Mouse (Mus musculus) kidney, embryonic 14.5 days (tissue): ENCODE data around the gene Brap. TPM values are rescaled to one million over a fixed set of nuclear protein-coding genes. Genes with fewer than 3 reads are reported as not detected.

Experiments used
- ATAC-seq: fragments of 200-750 bp; cut with Nextera tagmentation; 2 replicates; pipeline ENCODE4 v1.8.0; 2017; ENCODE audit warnings: moderate number of reproducible peaks, mild to moderate bottlenecking, moderate TSS enrichment, moderate library complexity; ENCODE audit not compliant: low FRiP score, low TSS enrichment
- H3K27ac ChIP-seq: fragments of 300-500 bp; sonication (generic); 2 replicates; pipeline ENCODE4 v1.5.1; 2014; ENCODE audit warnings: low read depth, mild to moderate bottlenecking, low read length, moderate library complexity, mixed read lengths
- H3K27me3 ChIP-seq: fragments of 300-500 bp; sonication (generic); 2 replicates; pipeline ENCODE4 v1.6.1; 2014; ENCODE audit warnings: mild to moderate bottlenecking, low read length; ENCODE audit not compliant: control insufficient read depth, insufficient read depth
- H3K36me3 ChIP-seq: fragments of 300-500 bp; sonication (generic); 2 replicates; pipeline ENCODE4 v1.6.1; 2014; ENCODE audit warnings: low read length, mixed read lengths; ENCODE audit not compliant: control insufficient read depth, insufficient read depth
- H3K4me1 ChIP-seq: fragments of 300-500 bp; sonication (generic); 2 replicates; pipeline ENCODE4 v1.6.1; 2014; ENCODE audit warnings: low read length, mixed read lengths; ENCODE audit not compliant: control insufficient read depth, insufficient read depth
- H3K4me2 ChIP-seq: fragments of 300-500 bp; sonication (generic); replicated peaks from 2 replicates; pipeline ENCODE4 v1.6.1; 2014; ENCODE audit warnings: low read depth, mild to moderate bottlenecking, low read length
- H3K4me3 ChIP-seq: fragments of 300-500 bp; sonication (generic); 2 replicates; pipeline ENCODE4 v1.5.1; 2014; ENCODE audit warnings: mild to moderate bottlenecking, low read length
- H3K9ac ChIP-seq: fragments of 300-500 bp; sonication (generic); 2 replicates; pipeline ENCODE4 v1.6.1; 2014; ENCODE audit warnings: low read depth, mild to moderate bottlenecking, low read length, moderate library complexity
- H3K9me3 ChIP-seq: fragments of 300-500 bp; sonication (generic); 2 replicates; pipeline ENCODE4 v1.6.1; 2016; ENCODE audit warnings: low read length; ENCODE audit not compliant: control insufficient read depth
- WGBS: fragments of 180-500 bp; shearing (Covaris S2); extraction: QIAGEN DNeasy Blood & Tissue Kit; methylation state at CpG from one replicate; pipeline ENCODE4 v1.1.7; 2014; 5-methylcytosine and 5-hydroxymethylcytosine counted together
- polyA plus RNA-seq: library from polyadenylated mRNA; unstranded; fragments of >200 nt; fragmentation: Nextera tagmentation; extraction: Ambion mirVana; gene quantifications from 2 replicates; pipeline ENCODE4 v1.2.1, GENCODE M21; 2014

Brap gene
- polyA plus RNA-seq, 1 experiment from 2014 or later, result 35.2 TPM

DNA sequence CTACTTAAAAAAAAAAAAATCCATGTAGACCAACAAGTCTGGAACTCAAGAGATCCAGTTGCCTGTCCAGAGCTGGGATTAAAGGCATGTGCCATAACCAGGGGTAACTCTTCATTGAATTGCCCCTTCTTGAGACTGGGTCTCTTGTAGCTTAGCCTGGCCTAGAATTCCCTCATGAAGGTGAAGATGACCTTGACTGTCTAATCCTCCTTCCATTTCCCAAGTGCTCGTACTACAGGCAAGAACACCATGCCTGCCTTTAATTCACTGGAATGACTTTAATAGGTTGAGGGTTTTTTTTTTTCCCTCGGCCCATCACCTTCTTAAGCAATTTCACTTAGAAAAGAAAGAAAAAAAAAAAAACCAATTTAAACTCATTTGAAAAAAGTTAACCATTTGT, 50.0 kb downstream of the Brap start:
- 42% methylated on average over 2 of the region's 2 CpGs for whole genome bisulfite sequencing
- peaks cover 16% of the 10 kb centered on the region for H3K4me1 ChIP-seq
- no peak overlapping the region for H3K9ac ChIP-seq
- no peaks in the 10 kb centered on the region for H3K9me3 ChIP-seq
- H3K27ac ChIP-seq, result no peak overlapping the region; the same call in 1 of the 2 replicates
- ATAC-seq, result no peak
- peak overlapping the region; percentile 99 for H3K4me3 ChIP-seq
- H3K4me2 ChIP-seq, result peak overlapping the region; percentile 69
- H3K36me3 ChIP-seq, result no peaks in the 10 kb centered on the region
- H3K27me3 ChIP-seq, result no peaks in the 10 kb centered on the region

DNA sequence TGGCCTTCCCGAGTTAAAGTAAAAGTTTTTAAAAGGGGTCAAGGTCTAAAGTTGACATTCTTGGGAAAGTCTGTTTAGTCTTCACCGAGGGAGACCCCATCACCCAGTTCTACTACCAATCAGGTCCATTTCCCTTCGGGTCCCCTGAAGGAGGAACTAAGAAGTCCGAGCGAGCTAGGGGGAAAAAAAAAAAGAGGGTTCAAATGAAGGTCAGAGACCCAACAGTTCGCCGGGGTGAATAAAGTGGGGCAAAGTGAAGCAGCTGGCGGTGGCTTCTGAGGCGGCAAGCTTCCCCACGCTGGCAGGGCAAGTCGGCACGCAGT, 50.4 kb downstream of the Brap start:
- ATAC-seq, result 0 out of 2 replicates have a peak, but pooled peaks have one; percentile 1
- Histone ChIP-seq H3K4me1 (peaks cover 20% of the 10 kb centered on the region), H3K27ac (peak overlapping the region; percentile 90), H3K36me3 (no peaks in the 10 kb centered on the region), H3K9me3 (no peaks in the 10 kb centered on the region), H3K4me3 (peak overlapping the region; percentile 99), H3K27me3 (no peaks in the 10 kb centered on the region), H3K9ac (peak overlapping the region; percentile 99), H3K4me2 (peak overlapping the region; percentile 69)
- WGBS, result 0% methylated on average over 12 of the region's 12 CpGs

DNA sequence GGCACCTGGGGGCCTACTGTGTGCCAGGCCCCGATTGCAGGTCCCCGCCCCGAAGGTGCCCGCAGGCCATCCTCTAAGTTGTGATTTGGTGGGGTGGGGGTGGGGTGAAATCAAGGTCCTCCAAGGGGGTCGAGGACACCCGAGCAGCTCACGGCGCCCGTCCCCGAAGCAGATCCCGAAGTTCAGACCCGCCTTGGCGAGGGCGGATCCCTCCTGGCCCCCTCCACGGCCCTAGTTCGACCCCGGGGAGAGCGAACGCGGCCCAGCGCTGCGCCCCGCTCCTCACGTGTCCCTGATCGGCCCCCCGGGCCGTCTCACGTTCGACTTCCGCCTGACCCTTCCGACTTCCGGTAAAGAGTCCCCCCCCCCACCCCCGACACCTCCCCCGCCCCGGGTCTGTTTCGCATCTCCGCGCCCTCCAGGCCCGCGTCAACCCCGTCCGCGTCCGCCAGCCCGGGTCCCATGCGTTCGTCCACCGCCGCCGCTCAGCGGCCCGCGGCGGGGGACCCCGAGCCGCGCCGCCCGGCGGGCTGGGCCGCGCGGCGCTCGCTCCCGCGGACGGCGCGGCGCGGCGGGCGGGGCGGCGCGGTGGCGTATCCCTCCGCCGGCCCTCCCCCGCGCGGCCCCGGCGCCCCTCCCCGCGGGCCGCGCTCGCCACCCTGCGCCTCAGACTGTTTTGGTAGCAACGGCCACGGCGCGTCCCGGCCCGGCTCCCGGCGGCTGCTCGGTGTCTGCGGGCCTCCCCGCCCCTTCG, 51.0 kb downstream of the Brap start, which contains the start of gene Atxn2:
Gene Atxn2, plus strand, starts transcription at position 164 of the 754 bp plus-strand sequence.
- Histone ChIP-seq H3K4me3 (peak within 1 kb of the TSS; percentile 99), H3K9ac (peak within 1 kb of the TSS; percentile 99), H3K27ac (peak within 1 kb of the TSS; percentile 90), H3K36me3 (no peaks in the 10 kb centered on the region), H3K27me3 (no peaks in the 10 kb centered on the region), H3K9me3 (no peaks in the 10 kb centered on the region), H3K4me2 (peak within 1 kb of the TSS; percentile 76), H3K4me1 (peaks cover 20% of the 10 kb centered on the region)
- ATAC-seq, result peak; percentile 87
- under 1% methylated on average over 60 of the region's 103 CpGs for WGBS

DNA sequence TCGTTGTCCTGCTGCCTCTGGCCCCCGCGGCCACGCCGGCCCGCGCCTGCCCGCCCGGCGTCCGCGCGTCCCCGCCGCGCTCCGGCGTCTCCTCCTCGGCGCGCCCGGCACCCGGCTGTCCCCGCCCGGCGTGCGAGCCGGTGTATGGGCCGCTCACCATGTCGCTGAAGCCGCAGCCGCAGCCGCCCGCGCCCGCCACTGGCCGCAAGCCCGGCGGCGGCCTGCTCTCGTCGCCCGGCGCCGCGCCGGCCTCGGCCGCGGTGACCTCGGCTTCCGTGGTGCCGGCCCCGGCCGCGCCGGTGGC, 51.5 kb downstream of the Brap start:
- H3K9me3 ChIP-seq, result no peaks in the 10 kb centered on the region
- H3K4me3 ChIP-seq, result peak overlapping the region; percentile 99
- WGBS, result under 1% methylated on average over 41 of the region's 57 CpGs
- peak overlapping the region; percentile 76 for H3K4me2 ChIP-seq
- 0 out of 2 replicates have a peak, but pooled peaks have one; percentile 8 for ATAC-seq
- no peaks in the 10 kb centered on the region for H3K27me3 ChIP-seq
- peak overlapping the region; percentile 99 for H3K9ac ChIP-seq
- peaks cover 20% of the 10 kb centered on the region for H3K4me1 ChIP-seq
- peak overlapping the region; percentile 90 for H3K27ac ChIP-seq
- no peaks in the 10 kb centered on the region for H3K36me3 ChIP-seq

DNA sequence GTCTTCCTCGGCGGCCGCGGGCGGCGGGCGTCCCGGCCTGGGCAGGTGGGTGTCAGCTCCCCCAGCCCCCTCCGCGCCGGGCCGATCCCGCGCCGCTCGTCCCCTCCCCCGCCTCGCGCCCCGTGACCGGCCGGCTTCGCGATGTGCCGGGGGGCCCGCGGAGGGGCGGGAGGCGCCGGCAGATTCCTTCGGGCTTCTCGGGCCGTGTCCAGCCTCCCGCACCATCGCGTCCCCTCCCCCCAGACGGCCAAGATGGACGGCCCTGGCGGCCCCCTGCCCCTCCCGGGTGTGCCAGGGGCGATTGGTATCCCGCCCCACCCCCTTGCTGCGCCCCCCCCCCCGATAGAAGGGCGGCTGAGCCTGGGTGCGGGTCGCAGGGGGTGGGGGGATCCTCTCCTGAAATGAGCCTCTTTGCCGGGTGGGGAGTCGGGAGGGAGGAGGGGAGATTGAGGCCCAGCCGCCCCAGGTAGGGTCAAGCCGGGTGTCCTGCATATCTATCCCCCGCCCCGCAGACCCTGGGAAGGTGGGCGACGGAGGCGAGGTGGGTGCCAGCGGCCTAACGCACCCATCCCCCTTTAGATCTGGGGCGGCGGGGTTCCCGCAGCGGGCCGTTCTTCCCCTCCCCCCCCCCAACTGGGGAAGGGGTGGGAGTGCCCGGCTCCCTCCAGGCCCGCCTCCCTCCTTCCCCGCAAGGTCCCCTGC, 52.0 kb downstream of the Brap start:
- H3K4me1 ChIP-seq, result peaks cover 20% of the 10 kb centered on the region
- WGBS, result 0% methylated on average over 21 of the region's 66 CpGs
- peak overlapping the region; percentile 99 for H3K9ac ChIP-seq
- H3K9me3 ChIP-seq, result no peaks in the 10 kb centered on the region
- peak overlapping the region; percentile 90 for H3K27ac ChIP-seq
- H3K4me3 ChIP-seq, result peak overlapping the region; percentile 99
- no peaks in the 10 kb centered on the region for H3K27me3 ChIP-seq
- H3K4me2 ChIP-seq, result peak overlapping the region; percentile 76
- H3K36me3 ChIP-seq, result no peaks in the 10 kb centered on the region
- ATAC-seq, result peak; percentile 47

DNA sequence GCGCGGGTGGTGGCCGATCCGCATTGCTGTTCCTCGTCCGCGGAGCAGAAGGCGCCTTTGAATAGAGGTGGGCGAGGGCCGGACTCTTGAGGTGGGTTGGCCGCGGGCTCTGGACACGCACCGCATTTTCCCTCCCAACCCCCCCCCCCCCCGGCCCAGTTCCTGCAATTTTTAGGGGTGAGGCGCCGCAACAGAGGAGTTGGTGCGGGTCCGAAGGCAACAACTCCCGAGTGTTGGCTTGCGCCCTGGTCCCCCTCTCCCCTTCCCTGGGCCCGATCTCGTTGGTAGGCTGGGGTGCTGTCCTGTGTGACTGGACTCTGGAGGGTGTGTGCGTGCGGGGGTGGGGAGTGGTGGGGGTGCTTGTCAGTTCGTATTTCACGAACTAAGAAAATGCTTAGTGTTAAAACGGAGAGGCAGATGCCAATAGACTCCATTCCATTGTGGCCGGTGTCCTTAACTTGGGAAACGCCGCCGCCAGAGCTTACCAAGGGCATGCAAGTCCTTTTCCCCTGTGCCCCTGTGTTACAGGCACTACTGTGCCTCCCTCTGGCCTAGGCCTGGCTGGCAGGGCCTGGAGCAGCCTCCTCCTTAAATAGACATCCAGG, 52.7 kb downstream of the Brap start:
- 0% methylated on average over 30 of the region's 32 CpGs for WGBS
- Histone ChIP-seq H3K36me3 (no peaks in the 10 kb centered on the region; the same call in 1 of the 2 replicates), H3K4me1 (peaks cover 20% of the 10 kb centered on the region), H3K9ac (peak overlapping the region; percentile 99), H3K4me3 (peak overlapping the region; percentile 99), H3K9me3 (no peaks in the 10 kb centered on the region), H3K4me2 (peak overlapping the region; percentile 76), H3K27me3 (no peaks in the 10 kb centered on the region), H3K27ac (peak overlapping the region; percentile 90)
- ATAC-seq, result peak; percentile 41; the same call in 1 of the 2 replicates

DNA sequence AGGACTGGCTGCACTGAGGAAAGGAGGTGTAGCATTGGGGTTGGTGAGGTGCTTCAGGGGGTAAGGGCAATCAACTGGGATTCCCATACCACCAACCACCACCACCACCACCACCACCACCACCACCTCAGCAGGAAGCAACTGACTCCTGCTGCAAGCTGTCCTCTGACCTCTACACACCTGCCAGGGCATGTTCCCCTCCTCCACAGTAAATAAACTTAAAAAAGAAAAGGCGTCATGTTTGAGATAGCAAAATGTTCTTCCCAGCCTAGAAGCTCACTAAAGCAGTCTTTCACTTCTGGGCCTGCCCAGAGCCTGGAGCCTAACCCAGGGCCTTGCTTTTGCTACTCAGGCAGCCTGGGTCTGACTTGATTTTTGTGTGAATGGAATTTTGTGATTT, 54.0 kb downstream of the Brap start:
- H3K4me3 ChIP-seq, result no peak overlapping the region; the same call in 1 of the 2 replicates
- H3K9me3 ChIP-seq, result no peaks in the 10 kb centered on the region
- H3K27me3 ChIP-seq, result no peaks in the 10 kb centered on the region
- 58% methylated on average over 1 of the region's 1 CpGs for WGBS
- no peaks in the 10 kb centered on the region; the same call in 1 of the 2 replicates for H3K36me3 ChIP-seq
- H3K4me2 ChIP-seq, result peak overlapping the region; percentile 76
- ATAC-seq, result no peak
- no peak overlapping the region for H3K9ac ChIP-seq
- H3K27ac ChIP-seq, result no peak overlapping the region
- H3K4me1 ChIP-seq, result peaks cover 20% of the 10 kb centered on the region

DNA sequence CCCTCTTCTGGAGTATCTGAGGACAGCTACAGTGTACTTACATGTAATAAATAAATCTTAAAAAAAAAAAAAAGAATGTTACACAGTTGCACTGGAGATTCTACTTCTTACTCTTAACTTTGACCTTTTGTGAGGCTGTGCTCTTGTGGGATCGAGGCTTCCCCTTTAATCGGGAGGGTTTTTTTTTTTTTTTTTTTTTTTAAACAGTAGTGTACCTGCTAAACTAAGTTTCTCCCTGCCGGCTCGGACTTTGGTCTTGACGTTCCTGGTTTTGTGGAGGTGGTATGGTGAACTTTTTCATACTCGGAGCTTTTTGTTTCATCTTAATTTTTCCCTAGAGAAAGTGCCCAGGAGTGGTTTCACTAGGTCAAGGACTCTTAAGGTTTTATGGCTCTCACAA, 54.6 kb downstream of the Brap start:
- H3K36me3 ChIP-seq, result no peaks in the 10 kb centered on the region; the same call in 1 of the 2 replicates
- no peaks in the 10 kb centered on the region for H3K27me3 ChIP-seq
- WGBS, result 79% methylated on average over 6 of the region's 6 CpGs
- ATAC-seq, result no peak
- H3K4me2 ChIP-seq, result no peak overlapping the region
- H3K27ac ChIP-seq, result no peak overlapping the region
- no peaks in the 10 kb centered on the region for H3K9me3 ChIP-seq
- no peak overlapping the region for H3K4me3 ChIP-seq
- H3K4me1 ChIP-seq, result peaks cover 20% of the 10 kb centered on the region
- H3K9ac ChIP-seq, result no peak overlapping the region

DNA sequence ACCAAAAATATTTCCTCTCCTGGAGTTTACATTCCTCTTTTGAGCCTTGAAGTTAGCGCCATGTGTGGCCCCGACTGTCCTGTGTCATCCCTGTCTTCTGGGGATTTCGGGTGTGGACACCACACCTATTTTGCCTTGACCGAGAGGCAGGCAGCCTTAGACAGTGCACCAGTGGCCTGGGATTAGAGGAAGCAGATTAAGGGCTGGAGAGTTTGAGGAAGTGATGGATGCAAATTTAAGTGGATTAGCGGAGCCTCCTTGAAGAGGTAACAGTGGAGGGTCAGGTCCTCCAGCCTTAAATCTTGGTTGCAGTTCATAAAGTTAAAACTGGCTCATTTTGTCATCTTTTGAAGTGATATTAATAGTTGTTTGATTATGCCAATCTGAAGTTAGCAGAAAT, 58.1 kb downstream of the Brap start:
- no peak for ATAC-seq
- Histone ChIP-seq H3K27me3 (no peaks in the 10 kb centered on the region), H3K4me1 (peaks cover 18% of the 10 kb centered on the region), H3K36me3 (no peaks in the 10 kb centered on the region; the same call in 1 of the 2 replicates), H3K27ac (no peak overlapping the region), H3K9ac (no peak overlapping the region), H3K9me3 (no peaks in the 10 kb centered on the region), H3K4me2 (no peak overlapping the region), H3K4me3 (no peak overlapping the region)
- WGBS, result 87% methylated on average over 5 of the region's 5 CpGs
